Mouse (Mus musculus) central nervous system, embryonic 14 days (tissue): ENCODE measurements around the gene Aig1. TPM values are rescaled to one million over a fixed set of nuclear protein-coding genes. Genes with fewer than 3 reads are reported as not detected.

ENCODE experiments used
- polyA plus RNA-seq: library from polyadenylated mRNA; depleted of rRNA; stranded (reverse); fragments of >200 nt; gene quantifications from 2 replicates; pipeline ENCODE4 v1.2.3, GENCODE M21; 2012; rRNA removed

Aig1 gene
- 36.2 and 37.7 TPM in 2 replicates for polyA plus RNA-seq

DNA sequence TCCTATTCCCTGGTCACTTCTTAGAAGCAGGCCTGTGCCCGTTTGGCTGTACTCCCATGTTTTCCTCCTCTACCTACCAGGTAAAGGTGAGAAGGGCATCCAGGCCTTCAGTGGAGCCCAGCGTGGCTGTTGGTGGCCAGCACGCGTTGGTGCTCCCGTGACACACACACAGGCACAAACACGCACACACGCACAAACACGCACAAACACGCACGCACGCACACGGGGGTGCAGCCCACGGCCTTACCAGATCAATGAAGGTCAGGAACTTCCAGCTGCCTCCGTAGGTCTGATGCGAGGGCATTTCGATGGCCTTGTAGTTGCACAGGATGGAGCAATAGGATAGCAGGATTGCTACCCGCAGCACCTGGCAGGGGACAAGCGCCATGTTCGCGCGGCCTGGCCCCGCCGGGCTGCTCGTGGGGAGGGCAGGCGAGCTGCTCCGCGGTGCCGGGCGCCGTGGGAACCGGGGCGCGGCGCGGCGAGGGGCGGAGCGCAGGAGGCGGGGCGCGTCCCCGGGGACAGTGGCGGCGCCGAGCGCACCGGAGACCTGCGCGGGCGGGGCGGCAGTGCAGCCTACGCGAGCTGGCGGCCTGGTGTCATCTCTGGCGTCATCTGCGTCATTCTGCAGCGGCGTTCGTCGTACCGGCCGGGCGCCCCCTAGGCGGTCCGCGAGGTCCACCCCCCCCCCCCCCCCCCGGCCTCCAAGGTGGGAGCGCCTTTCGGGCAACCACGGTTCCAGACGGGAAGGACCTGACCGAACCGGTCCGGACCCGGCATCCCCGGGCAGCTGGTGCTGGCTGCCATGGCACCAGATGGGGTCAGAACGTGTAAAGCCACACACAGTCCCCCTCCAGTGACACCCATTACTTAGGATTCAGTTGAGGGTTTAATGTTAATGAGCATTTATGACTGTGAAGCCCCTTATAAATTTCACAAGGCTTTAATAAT, at the start of gene Aig1:
Gene Aig1 (minus strand): TSS at position 610 of the 951 bp plus-strand sequence.

Other genes starting within 250 kb of the Aig1 start
- gene Hivep2, start 97.1 kb upstream of the Aig1 start, polyA plus RNA-seq: 16.0 and 17.1 TPM in 2 replicates